Mouse (Mus musculus): ENCODE results near the gene St3gal3.

GRCm38 (mm10) chr4:118149055-118149576 is 14.4 kb upstream of the St3gal3 start:
- TF ChIP-seq CTCF (IDR thresholded peaks at IDR 0.05; ENCODE audit: low read depth) (no peak), EP300 (IDR thresholded peaks at IDR 0.05; ENCODE audit: low read depth) (no peak)
